Mouse (Mus musculus): ENCODE measurements at regions not wholly inside any gene's neighbourhood (a gene's known extent, or its start where the extent isn't known, plus 50 kb on each side); places are given as distances from the start of the nearest gene placed in this dataset.

- DNase-seq (ENCODE audit: low spot score in 2 of 2): no peak
These were observed 335.3 kb upstream of the Kazn start for GRCm38 (mm10) chr4:142574528-142574927.

GRCm38 (mm10) chr4:142570712-142571111 is 331.5 kb upstream of the Kazn start:
- DNase-seq (ENCODE audit: low spot score in 2 of 2): no peak

GRCm38 (mm10) chr4:142568556-142568955 is 329.4 kb upstream of the Kazn start:
- peak in 1 of 2 experiments; percentile 11 for DNase-seq (ENCODE audit: low spot score in 2 of 2)

GRCm38 (mm10) chr4:142554716-142555115 is 315.5 kb upstream of the Kazn start:
- DNase-seq (ENCODE audit: low spot score in 2 of 2): peak; percentile 14 to 18

- DNase-seq (ENCODE audit: low spot score in 2 of 2): no peak
These were observed 306.7 kb upstream of the Kazn start for GRCm38 (mm10) chr4:142545871-142546270.

GRCm38 (mm10) chr4:142545187-142545586 is 306.0 kb upstream of the Kazn start:
- no peak for DNase-seq (ENCODE audit: low spot score in 2 of 2)

GRCm38 (mm10) chr4:142544736-142545135 is 305.5 kb upstream of the Kazn start:
- DNase-seq (ENCODE audit: low spot score in 2 of 2): no peak

GRCm38 (mm10) chr4:142539200-142539750 is 300.1 kb upstream of the Kazn start:
- no peak for DNase-seq (ENCODE audit: low spot score in 2 of 2)

GRCm38 (mm10) chr4:142527080-142527479 is 287.9 kb upstream of the Kazn start:
- no peak for DNase-seq (ENCODE audit: low spot score in 2 of 2)

GRCm38 (mm10) chr4:142517478-142518455 is 278.6 kb upstream of the Kazn start:
- DNase-seq (ENCODE audit: low spot score in 2 of 2): peak in 1 of 2 experiments; percentile 12

GRCm38 (mm10) chr4:142514751-142515150 is 275.6 kb upstream of the Kazn start:
- no peak for DNase-seq (ENCODE audit: low spot score in 2 of 2)

- no peak for DNase-seq (ENCODE audit: low spot score in 2 of 2)
These were observed 270.2 kb upstream of the Kazn start for GRCm38 (mm10) chr4:142509386-142509785.

- DNase-seq (ENCODE audit: low spot score in 2 of 2): no peak
These were observed 267.4 kb upstream of the Kazn start for GRCm38 (mm10) chr4:142506383-142507211.

- no peak for DNase-seq (ENCODE audit: low spot score in 2 of 2)
These were observed 264.6 kb upstream of the Kazn start for GRCm38 (mm10) chr4:142503761-142504160.

GRCm38 (mm10) chr4:142501177-142501576 is 262.0 kb upstream of the Kazn start:
- no peak for DNase-seq (ENCODE audit: low spot score in 2 of 2)

- DNase-seq (ENCODE audit: low spot score in 2 of 2): no peak
These were observed 261.3 kb upstream of the Kazn start for GRCm38 (mm10) chr4:142500541-142500940.

- no peak for DNase-seq (ENCODE audit: low spot score in 2 of 2)
These were observed 257.4 kb upstream of the Kazn start for GRCm38 (mm10) chr4:142496605-142497004.

GRCm38 (mm10) chr4:142492926-142493492 is 253.8 kb upstream of the Kazn start:
- no peak for DNase-seq (ENCODE audit: low spot score in 2 of 2)

GRCm38 (mm10) chr4:142485784-142486423 is 246.7 kb upstream of the Kazn start:
- DNase-seq (ENCODE audit: low spot score in 2 of 2): no peak

GRCm38 (mm10) chr4:142475632-142476031 is 236.4 kb upstream of the Kazn start:
- no peak for DNase-seq (ENCODE audit: low spot score in 2 of 2)

- no peak for DNase-seq (ENCODE audit: low spot score in 2 of 2)
These were observed 235.4 kb upstream of the Kazn start for GRCm38 (mm10) chr4:142474626-142475025.
